Mouse (Mus musculus) heart, embryonic 15.5 days (tissue): ENCODE data around the gene Zfp988. TPM values are rescaled to one million over a fixed set of nuclear protein-coding genes. Genes with fewer than 3 reads are reported as not detected.
"Not testable (repeated sequence)": the region's sequence is repeated elsewhere in the genome, so short reads cannot be mapped to it uniquely, and the experiment has no call there.

ENCODE experiments used
- ATAC-seq: fragments of 200-750 bp; cut with Nextera tagmentation; replicated peaks from 2 replicates; pipeline ENCODE4 v1.8.0; 2017; ENCODE audit warnings: low read depth, moderate TSS enrichment; ENCODE audit not compliant: insufficient number of reproducible peaks, insufficient read depth, low FRiP score
- H3K27ac ChIP-seq: fragments of 300-500 bp; sonication (generic); 2 replicates; pipeline ENCODE4 v1.5.1; 2015; ENCODE audit warnings: mild to moderate bottlenecking, inconsistent platforms
- H3K27me3 ChIP-seq: fragments of 300-500 bp; sonication (generic); 2 replicates; pipeline ENCODE4 v1.6.1; 2015; ENCODE audit warnings: inconsistent platforms
- H3K36me3 ChIP-seq: fragments of 300-500 bp; sonication (generic); 2 replicates; pipeline ENCODE4 v1.6.1; 2015; ENCODE audit warnings: mild to moderate bottlenecking, inconsistent platforms
- H3K4me1 ChIP-seq: fragments of 300-500 bp; sonication (generic); replicated peaks from 2 replicates; pipeline ENCODE4 v1.6.1; 2015; ENCODE audit warnings: inconsistent platforms
- H3K4me2 ChIP-seq: fragments of 300-500 bp; sonication (generic); 2 replicates; pipeline ENCODE4 v1.6.1; 2015; ENCODE audit warnings: inconsistent platforms, mild to moderate bottlenecking, moderate library complexity
- H3K4me3 ChIP-seq: fragments of 300-500 bp; sonication (generic); 2 replicates; pipeline ENCODE4 v1.5.1; 2015; ENCODE audit warnings: mild to moderate bottlenecking, inconsistent platforms
- H3K9ac ChIP-seq: fragments of 300-500 bp; sonication (generic); 2 replicates; pipeline ENCODE4 v1.6.1; 2015; ENCODE audit warnings: mild to moderate bottlenecking, inconsistent platforms
- H3K9me3 ChIP-seq: fragments of 300-500 bp; sonication (generic); replicated peaks from 2 replicates; pipeline ENCODE4 v1.6.1; 2016; ENCODE audit warnings: inconsistent platforms
- WGBS: fragments of 180-500 bp; shearing (Covaris S2); methylation state at CpG from one replicate; pipeline ENCODE4 v1.1.7; 2015; ENCODE audit warnings: mixed read lengths; 5-methylcytosine and 5-hydroxymethylcytosine counted together
- polyA plus RNA-seq: library from polyadenylated mRNA; unstranded; fragments of >200 nt; fragmentation: Nextera tagmentation; extraction: Ambion mirVana; gene quantifications from 2 replicates; pipeline ENCODE4 v1.2.1, GENCODE M21; 2015

Zfp988 gene
- polyA plus RNA-seq, 1 experiment from 2014 or later = not detected

DNA sequence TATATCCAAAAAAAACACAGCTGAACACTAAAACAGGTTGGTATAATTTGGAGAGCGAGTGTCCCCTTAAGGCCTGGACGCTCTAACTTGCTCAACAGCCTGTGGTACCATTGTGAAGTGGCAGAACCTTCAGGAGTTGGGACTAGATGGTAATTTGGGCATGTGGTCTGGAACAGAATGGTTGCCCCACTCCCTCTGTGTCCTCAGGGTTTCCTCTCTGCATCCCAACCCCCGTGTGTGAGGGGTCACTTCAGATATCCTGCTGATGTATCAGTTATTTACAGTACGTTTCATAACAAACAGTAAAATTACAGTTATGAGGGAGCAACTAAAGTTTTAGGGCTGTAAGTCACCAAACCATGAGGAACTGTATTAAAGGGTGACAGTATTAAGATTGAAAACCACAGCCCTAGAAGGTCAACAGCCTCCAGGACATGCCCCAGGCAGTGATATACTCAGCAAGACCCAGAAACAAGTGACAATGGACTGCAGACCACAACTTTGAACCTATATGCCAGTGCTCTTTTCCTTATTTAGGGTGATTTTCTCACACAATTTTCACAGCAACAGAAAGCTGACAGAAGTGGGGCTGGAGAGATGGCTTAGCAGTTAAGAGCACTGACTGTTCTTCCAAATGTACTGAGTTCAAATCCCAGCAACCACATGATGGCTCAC, 41.0 kb downstream of the Zfp988 start:
- not testable (repeated sequence) for H3K27ac ChIP-seq, ATAC-seq, H3K4me3 ChIP-seq, H3K4me2 ChIP-seq, H3K4me1 ChIP-seq, H3K27me3 ChIP-seq, H3K36me3 ChIP-seq, H3K9ac ChIP-seq
- 59% methylated on average over 4 of the region's 4 CpGs for WGBS
- peaks cover 48% of the 10 kb centered on the region for H3K9me3 ChIP-seq

DNA sequence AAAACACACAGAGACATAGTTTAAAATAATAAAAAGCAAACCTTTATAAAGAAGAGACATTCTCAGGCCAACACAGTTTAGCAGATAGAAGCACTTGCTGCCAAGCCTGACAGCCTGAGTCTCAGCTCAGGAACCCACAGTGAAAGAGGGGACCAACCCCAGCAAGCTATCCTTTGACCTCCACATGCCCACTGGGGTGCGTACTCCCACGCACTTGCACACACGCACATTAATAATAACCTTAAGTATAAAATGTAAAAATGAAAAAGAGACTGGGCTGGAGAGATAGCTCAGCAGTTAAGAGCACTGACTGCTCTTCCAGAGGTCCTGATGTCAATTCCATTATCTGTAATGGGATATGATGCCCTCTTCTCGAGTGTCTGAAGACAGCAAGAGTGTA, 41.8 kb downstream of the Zfp988 start:
- H3K4me3 ChIP-seq, H3K4me2 ChIP-seq, ATAC-seq, H3K4me1 ChIP-seq, H3K27me3 ChIP-seq, H3K27ac ChIP-seq, H3K9ac ChIP-seq, H3K36me3 ChIP-seq: not testable (repeated sequence)
- H3K9me3 ChIP-seq = peaks cover 48% of the 10 kb centered on the region
- WGBS = 58% methylated on average over 4 of the region's 4 CpGs

DNA sequence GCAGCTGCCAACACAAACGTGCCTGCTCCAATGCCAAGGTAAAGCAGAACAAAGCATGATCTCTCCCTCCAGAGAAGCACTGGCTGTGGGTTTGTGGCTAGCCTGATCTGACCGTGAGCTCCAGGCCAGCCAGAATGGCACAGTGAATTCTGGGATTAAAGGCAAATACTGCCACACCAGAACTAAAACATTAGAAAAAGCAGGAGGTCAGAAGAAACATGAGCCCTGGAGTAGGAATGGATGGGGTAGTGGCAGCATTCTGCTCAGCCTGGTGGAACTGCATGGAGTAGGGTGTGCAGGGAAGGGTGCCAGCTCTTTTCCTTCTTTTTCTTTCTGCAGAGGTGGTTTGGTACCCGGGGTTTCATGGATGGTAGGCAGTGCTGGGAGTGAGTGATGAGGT, 42.4 kb downstream of the Zfp988 start:
- H3K27me3 ChIP-seq, H3K4me1 ChIP-seq, H3K27ac ChIP-seq, H3K9ac ChIP-seq, ATAC-seq, H3K4me3 ChIP-seq, H3K36me3 ChIP-seq, H3K4me2 ChIP-seq: not testable (repeated sequence)
- 69% methylated on average over 2 of the region's 3 CpGs for WGBS
- peaks cover 48% of the 10 kb centered on the region for H3K9me3 ChIP-seq

DNA sequence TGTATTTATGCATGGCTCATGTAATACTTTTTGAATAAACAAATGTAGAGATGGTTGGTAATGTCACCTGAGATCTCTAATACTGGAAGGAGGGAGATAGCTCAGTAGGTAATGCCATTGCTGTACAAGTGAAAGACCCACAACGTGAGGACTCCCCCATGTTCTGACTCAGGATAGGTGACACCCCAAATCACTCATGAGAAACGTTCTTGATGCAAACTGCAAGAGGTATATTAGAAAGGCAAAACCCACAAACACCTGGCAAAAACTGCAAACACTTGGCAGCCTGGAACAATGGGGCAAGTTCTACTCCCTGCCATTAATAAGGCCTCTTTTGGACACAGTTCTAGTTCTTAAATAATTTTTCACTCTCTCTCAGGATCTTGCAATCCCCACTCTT, 42.9 kb downstream of the Zfp988 start:
- not testable (repeated sequence) for H3K27ac ChIP-seq, ATAC-seq, H3K4me2 ChIP-seq, H3K27me3 ChIP-seq, H3K9ac ChIP-seq, H3K36me3 ChIP-seq, H3K4me3 ChIP-seq, H3K4me1 ChIP-seq
- WGBS = 67% methylated on average over 2 of the region's 2 CpGs
- H3K9me3 ChIP-seq = peaks cover 42% of the 10 kb centered on the region

DNA sequence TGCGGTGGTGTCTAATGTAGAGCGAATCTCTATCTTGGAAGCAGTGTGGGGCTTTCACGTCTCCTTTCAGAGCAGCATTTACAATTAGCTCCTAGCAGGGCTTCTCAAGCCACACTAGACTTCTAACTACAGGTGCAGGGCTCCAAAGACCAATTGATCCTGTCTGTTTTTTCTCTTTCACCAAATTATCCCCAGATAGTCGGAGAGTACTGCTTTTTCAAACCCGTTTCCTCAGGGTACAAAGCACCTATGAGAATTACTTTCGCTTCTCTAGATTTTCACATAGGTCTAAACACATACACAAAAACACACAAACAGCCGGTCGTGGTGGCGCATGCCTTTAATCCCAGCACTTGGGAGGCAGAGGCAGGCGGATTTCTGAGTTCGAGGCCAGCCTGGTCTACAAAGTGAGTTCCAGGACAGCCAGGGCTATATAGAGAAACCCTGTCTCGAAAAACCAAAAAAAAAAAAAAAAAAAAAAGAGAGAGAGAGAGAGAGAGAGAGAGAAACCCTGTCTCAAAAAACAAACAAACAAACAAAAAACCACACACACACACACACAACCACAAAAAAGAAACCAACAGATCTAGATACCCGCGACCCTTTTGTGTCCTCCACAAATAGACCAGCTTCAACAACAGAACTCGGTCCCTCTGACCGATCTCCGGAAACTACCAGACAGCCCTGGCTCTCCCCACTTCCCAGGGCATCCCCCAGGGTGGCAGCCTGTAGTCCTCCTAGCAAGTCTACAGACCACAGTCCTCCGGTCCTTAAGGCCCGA, 43.6 kb downstream of the Zfp988 start:
- H3K9me3 ChIP-seq = peaks cover 39% of the 10 kb centered on the region
- H3K27ac ChIP-seq, H3K9ac ChIP-seq, H3K27me3 ChIP-seq, H3K4me3 ChIP-seq, H3K4me1 ChIP-seq, H3K4me2 ChIP-seq, H3K36me3 ChIP-seq: not testable (repeated sequence)
- WGBS = 81% methylated on average over 18 of the region's 19 CpGs
- 0 out of 2 replicates have a peak, but pooled peaks have one; percentile 47 for ATAC-seq

DNA sequence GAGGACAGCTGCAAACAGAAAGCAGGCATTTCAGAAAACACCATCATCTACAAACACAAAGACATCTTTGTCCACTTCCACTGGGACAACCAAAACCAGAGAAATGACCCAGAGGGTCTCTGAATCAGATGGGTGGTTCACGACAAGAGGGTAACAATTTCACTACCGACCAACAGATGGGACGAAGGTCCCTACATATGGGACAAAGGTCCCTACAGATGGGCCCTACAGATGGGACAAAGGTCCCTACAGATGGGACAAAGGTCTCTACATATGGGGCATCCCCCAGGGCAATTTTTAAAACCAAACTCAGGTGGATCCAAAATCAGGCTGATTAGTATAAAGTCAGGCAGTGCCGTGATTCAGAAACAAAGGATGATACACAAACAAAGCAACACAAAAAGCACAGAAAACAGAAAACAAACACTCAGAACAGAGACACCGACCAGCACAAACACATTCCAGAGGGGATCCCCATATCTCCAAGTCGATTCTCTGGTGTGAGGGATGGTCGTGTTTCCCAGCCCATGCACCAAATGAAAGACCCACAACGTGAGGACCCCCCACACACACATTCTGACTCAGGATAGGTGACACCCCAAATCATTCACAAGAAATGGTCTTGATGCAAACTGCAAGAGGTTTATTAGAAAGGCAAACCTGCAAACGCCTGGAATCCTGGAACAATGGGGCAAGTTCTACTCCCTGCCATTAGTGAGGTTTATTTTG, 44.4 kb downstream of the Zfp988 start:
- H3K36me3 ChIP-seq, H3K27me3 ChIP-seq, ATAC-seq, H3K4me1 ChIP-seq, H3K9ac ChIP-seq, H3K4me2 ChIP-seq, H3K4me3 ChIP-seq, H3K27ac ChIP-seq: not testable (repeated sequence)
- H3K9me3 ChIP-seq = peaks cover 43% of the 10 kb centered on the region
- 74% methylated on average over 9 of the region's 9 CpGs for WGBS

DNA sequence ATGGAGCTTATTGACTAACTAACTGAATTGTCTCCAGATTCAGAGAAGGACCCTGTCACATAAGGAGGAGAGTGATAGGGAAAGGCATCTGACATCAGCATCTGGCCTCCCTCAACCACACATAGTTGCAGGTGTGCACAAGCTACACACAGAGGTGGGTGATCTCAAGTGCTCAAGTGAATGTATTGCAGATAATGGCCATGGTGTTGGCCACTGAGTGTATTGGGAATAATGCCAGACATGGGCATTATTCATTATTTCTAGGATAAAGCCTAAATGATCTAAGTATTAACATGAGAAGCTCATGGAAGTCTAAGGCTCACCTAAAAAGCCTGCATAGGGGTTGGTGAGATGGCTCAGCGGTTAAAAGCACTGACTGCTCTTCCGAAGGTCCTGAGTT, 45.1 kb downstream of the Zfp988 start:
- not testable (repeated sequence) for H3K27ac ChIP-seq, H3K9ac ChIP-seq, H3K27me3 ChIP-seq, H3K4me3 ChIP-seq, H3K4me1 ChIP-seq, H3K36me3 ChIP-seq, ATAC-seq, H3K4me2 ChIP-seq
- H3K9me3 ChIP-seq = peaks cover 38% of the 10 kb centered on the region
- 77% methylated on average over 2 of the region's 2 CpGs for WGBS

DNA sequence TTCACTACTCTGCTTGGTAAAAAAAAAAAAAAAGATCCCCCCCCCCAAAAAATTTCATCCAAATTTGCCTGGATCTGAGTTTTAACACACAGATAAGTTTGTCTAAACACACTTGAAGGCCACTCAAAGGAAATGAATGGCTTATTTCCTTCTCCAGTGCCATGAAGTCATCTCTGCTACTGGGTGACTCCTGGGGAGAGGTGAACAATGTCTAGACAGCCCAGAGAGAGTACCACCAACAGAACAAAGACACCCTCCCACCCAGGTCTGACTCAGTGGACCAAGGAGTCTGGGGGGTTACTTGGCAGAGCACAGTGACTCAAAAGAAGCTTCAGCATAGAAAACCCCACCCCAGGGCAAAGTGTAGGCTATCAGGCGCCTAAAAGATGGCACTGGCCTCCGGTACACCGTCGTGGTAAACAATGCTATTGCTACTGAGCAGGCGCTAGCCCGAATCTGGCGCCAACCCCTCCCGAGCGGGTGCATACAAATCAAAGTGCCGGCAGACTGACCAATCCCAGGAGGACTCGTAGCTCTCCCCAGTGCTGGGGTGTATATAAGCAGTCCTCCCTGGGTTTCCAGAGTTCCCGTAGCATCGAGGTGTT, 46.0 kb downstream of the Zfp988 start:
- H3K27me3 ChIP-seq, H3K27ac ChIP-seq, H3K4me3 ChIP-seq, H3K9ac ChIP-seq, H3K4me2 ChIP-seq, H3K36me3 ChIP-seq, ATAC-seq, H3K4me1 ChIP-seq: not testable (repeated sequence)
- WGBS = 76% methylated on average over 11 of the region's 13 CpGs
- H3K9me3 ChIP-seq = peaks cover 36% of the 10 kb centered on the region

DNA sequence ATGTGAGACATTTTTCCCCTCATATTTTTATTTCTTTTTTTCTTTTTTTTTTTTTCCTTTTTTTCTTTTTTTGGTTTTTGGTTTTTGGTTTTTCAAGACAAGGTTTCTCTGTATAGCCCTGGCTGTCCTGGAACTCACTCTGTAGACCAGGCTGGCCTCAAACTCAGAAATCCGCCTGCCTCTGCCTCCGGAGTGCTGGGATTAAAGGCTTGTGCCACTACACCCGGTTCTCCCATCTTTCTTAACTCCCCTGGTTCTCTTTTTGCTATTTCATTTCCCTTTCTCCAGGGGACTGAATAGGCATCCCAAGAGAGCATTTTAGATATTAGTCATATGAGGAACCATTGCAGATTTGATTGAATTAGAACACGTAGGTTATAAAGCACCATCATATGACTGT, 48.2 kb downstream of the Zfp988 start:
- H3K4me2 ChIP-seq, H3K4me1 ChIP-seq, ATAC-seq, H3K4me3 ChIP-seq, H3K9ac ChIP-seq, H3K36me3 ChIP-seq, H3K27me3 ChIP-seq, H3K27ac ChIP-seq: not testable (repeated sequence)
- H3K9me3 ChIP-seq = peaks cover 24% of the 10 kb centered on the region
- WGBS = 73% methylated on average over 4 of the region's 4 CpGs

DNA sequence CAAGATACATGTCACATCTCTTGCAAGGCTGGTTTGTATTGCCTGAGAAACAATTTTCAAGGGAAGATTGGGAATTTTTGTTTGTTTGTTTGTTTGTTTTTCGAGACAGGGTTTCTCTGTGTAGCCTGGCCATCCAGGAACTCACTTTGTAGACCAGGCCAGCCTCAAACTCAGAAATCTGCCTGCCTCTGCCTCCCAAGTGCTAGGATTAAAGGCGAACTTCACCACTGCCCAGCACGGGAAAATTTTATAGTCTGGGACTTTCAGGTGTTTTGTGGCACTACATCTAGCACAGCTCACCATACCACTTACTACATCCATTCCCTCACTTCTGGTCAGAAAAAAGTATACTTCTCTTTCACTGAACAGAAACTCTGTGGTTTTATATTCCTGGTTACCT, 50.6 kb downstream of the Zfp988 start:
- not testable (repeated sequence) for H3K4me3 ChIP-seq, H3K4me1 ChIP-seq, H3K36me3 ChIP-seq, ATAC-seq, H3K4me2 ChIP-seq, H3K27ac ChIP-seq, H3K27me3 ChIP-seq, H3K9ac ChIP-seq, H3K9me3 ChIP-seq
- no CpG with 5 or more reads among the region's 3 CpGs for WGBS

DNA sequence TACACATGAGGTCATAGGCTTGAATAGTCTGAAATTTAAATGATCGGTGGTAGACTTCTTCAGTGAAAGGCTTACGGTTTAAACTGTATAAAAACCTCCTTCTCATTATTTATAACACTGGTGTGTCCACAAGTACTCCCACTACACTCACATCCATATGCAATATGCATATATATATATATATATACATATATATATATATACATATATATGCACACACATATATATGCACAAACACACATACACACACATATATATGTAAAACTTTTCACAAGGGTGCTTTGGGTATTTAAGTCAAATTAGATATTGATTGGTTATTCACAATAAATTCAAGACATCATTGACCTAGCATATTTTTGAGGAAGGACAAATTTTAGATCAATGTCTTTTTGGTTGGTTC, 51.7 kb downstream of the Zfp988 start:
- not testable (repeated sequence) for H3K27me3 ChIP-seq, H3K9me3 ChIP-seq, H3K4me2 ChIP-seq, ATAC-seq, H3K9ac ChIP-seq, H3K4me1 ChIP-seq, H3K4me3 ChIP-seq, H3K36me3 ChIP-seq, H3K27ac ChIP-seq
- WGBS = no CpG with 5 or more reads among the region's 2 CpGs
